8 mouse cellular contexts compared by ENCODE assay signal in the genomic region with DNA sequence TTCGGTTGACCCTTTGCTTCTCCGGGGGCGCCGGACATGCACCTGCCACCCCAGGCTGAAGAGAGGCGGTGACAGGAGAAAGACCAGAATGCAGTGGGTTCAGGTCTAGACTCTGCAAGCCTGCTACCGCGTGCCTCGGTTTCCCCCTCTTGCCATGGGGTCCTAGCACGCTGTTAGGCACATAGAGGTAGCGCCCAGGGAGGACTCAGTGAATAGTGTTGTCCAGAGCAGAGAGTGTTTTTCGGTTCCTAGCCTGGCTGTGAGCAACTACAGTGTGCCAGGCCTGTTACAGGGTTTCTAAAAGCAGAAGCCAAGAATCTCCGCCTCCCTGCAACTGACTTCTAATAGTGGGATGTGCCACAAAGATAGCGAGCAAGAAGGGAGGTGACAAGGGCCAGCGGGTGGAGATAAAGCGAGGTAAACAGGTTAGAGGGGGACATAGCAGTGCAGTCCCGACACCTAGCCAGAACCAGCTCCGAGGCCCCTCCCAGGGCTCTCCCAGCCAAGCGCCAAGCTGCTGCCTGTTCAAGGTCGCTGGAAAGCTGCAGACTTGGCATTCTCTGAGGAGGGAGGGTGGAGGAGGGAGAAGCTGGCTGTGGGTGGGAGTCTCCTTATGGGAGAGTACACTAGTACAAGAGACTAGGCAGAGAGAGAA. TPM values are rescaled to one million over a fixed set of nuclear protein-coding genes. Genes with fewer than 3 reads are reported as not detected.
DNase-seq lines count a peak whose midpoint lies in the region; ATAC-seq lines count a peak whose summit lies in the region.

No protein-coding gene starts in this region.

- H3K27ac ChIP-seq in hindbrain, embryonic 15.5 days (replicated peaks): peak overlapping the region; percentile 84

- H3K9me3 ChIP-seq in hindbrain, embryonic 15.5 days: no peaks in the 10 kb centered on the region

- peak overlapping the region; percentile 95 for H3K4me2 ChIP-seq in hindbrain, embryonic 15.5 days

- H3K4me1 ChIP-seq in hindbrain, embryonic 15.5 days (replicated peaks): peaks cover 34% of the 10 kb centered on the region

- H3K27me3 ChIP-seq in hindbrain, embryonic 15.5 days: no peaks in the 10 kb centered on the region

- 8% methylated on average over 19 of the region's 19 CpGs for WGBS in hindbrain, embryonic 15.5 days

- H3K4me3 ChIP-seq in hindbrain, embryonic 15.5 days: peak overlapping the region; percentile 44

- peak; percentile 67 for DNase-seq in adipocyte (ENCODE audit: low spot score)
- peak; percentile 83 to 88 for DNase-seq in cerebellum, postnatal 10 days
- peak; percentile 57 for DNase-seq in gastrocnemius, adult 18-20 months (ENCODE audit: low spot score)
- peak; percentile 70 to 82 for DNase-seq in left cerebral cortex, adult 18-20 months (ENCODE audit: low spot score in 2 of 2)
- peak; percentile 57 for DNase-seq in lung, postnatal 25 days (ENCODE audit: low spot score)
- DNase-seq in right cerebral cortex, adult 18-20 months: peak; percentile 88

- H3K9ac ChIP-seq in hindbrain, embryonic 15.5 days: peak overlapping the region; percentile 63

- no peaks in the 10 kb centered on the region for H3K36me3 ChIP-seq in hindbrain, embryonic 15.5 days

- ATAC-seq in hindbrain, embryonic 15.5 days (ENCODE audit: low FRiP score, low read depth): peak; percentile 62
- ATAC-seq in activated CD4-positive, CD25-positive, alpha-beta regulatory T cell, adult 4 months: no peak

RNA-seq across cellular contexts. Expression of gene 1700001O22Rik, which starts 31.5 kb away (rescaled TPM):
- total RNA-seq in gastrocnemius, adult 18-20 months (2021): 1 to 10 TPM; 2.4 to 8.2 TPM
- 1.3 and 1.8 TPM in 2 replicates for polyA plus RNA-seq in hindbrain, embryonic 15.5 days (2015; fragmentation: Nextera tagmentation; extraction: Ambion mirVana)
- total RNA-seq in left cerebral cortex, adult 18-20 months (2021): 1 to 10 TPM; 8.2 to 8.4 TPM
- under 1 TPM; 0.73 to 0.76 TPM for polyA plus RNA-seq in activated CD4-positive, CD25-positive, alpha-beta regulatory T cell, adult 4 months (2017; shearing (Covaris generic))

RNA-seq across cellular contexts. Expression of gene Ntmt1, which starts 35.7 kb away (rescaled TPM):
- 10 to 100 TPM; 10.6 to 11.3 TPM for total RNA-seq in gastrocnemius, adult 18-20 months (2021)
- 99.8 and 110 TPM in 2 replicates for polyA plus RNA-seq in hindbrain, embryonic 15.5 days (2015; fragmentation: Nextera tagmentation; extraction: Ambion mirVana)
- total RNA-seq in left cerebral cortex, adult 18-20 months (2021): 10 to 100 TPM; 32.9 to 34.1 TPM
- 10 to 100 TPM; 28.2 to 38.9 TPM for polyA plus RNA-seq in activated CD4-positive, CD25-positive, alpha-beta regulatory T cell, adult 4 months (2017; shearing (Covaris generic))

RNA-seq across cellular contexts. Expression of gene Asb6, which starts 58.2 kb away (rescaled TPM):
- 1 to 10 TPM; 7.2 to 9.7 TPM for total RNA-seq in gastrocnemius, adult 18-20 months (2021)
- polyA plus RNA-seq in hindbrain, embryonic 15.5 days (2015; fragmentation: Nextera tagmentation; extraction: Ambion mirVana): 43.3 and 44.5 TPM in 2 replicates
- 10 to 100 TPM; 41.0 to 43.1 TPM for total RNA-seq in left cerebral cortex, adult 18-20 months (2021)
- polyA plus RNA-seq in activated CD4-positive, CD25-positive, alpha-beta regulatory T cell, adult 4 months (2017; shearing (Covaris generic)): 10 to 100 TPM; 27.4 to 36.2 TPM
